Mouse (Mus musculus) macrophage (primary cell): ENCODE data around the gene Mylip. TPM values are rescaled to one million over a fixed set of nuclear protein-coding genes. Genes with fewer than 3 reads are reported as not detected.

Experiments
- H3K27ac ChIP-seq: fragments of 350-480 bp; formaldehyde crosslinking; 2 replicates; pipeline ENCODE4 v1.9.0; 2021
- H3K36me3 ChIP-seq: fragments of 350-480 bp; formaldehyde crosslinking; 2 replicates; pipeline ENCODE4 v1.9.0; 2021; ENCODE audit errors: inconsistent target
- H3K4me3 ChIP-seq: fragments of 350-480 bp; formaldehyde crosslinking; 2 replicates; pipeline ENCODE4 v1.9.0; 2021; ENCODE audit errors: inconsistent target
- H3K79me2 ChIP-seq: fragments of 350-480 bp; formaldehyde crosslinking; 2 replicates; pipeline ENCODE4 v1.9.0; 2021; ENCODE audit errors: inconsistent target
- WGBS: methylation state at CpG from one replicate; pipeline ENCODE4 v1.1.7; 2026; ENCODE audit warnings: inconsistent platforms; ENCODE audit not compliant: missing documents; 5-methylcytosine and 5-hydroxymethylcytosine counted together
- polyA plus RNA-seq: library from polyadenylated mRNA; stranded (reverse); fragments of 250-400 nt; gene quantifications from 3 replicates; pipeline ENCODE4 v1.2.4, GENCODE M21; 2018; ENCODE audit warnings: inconsistent platforms
- total RNA-seq, 78 experiments: library from RNA; depleted of rRNA; stranded (reverse); fragments of 250-400 nt; gene quantifications; 1 replicate in 9 of 78; 2 replicates in 24 of 78; 3 replicates in 43 of 78; 4 replicates in 2 of 78; pipeline ENCODE4 v1.2.4; 2018; ENCODE audit warnings: inconsistent platforms in 56 of 78

Mylip gene
- 100 to 1,000 TPM in 5 of 26 experiments, 10 to 100 TPM in 21; 30.3 to 189 (median 79.1) TPM for total RNA-seq (2018; cell fraction: chromatin; rRNA removed)
- total RNA-seq (2018; cell fraction: cytosol; rRNA removed), result 100 to 1,000 TPM in 1 of 26 experiments, 10 to 100 TPM in 25; 33.3 to 105 (median 63.8) TPM
- total RNA-seq (2018; cell fraction: nucleus; rRNA removed), result 100 to 1,000 TPM in 16 of 26 experiments, 10 to 100 TPM in 10; 40.2 to 160 (median 103) TPM
- polyA plus RNA-seq, result 36.8 to 107 TPM (median 48.9 TPM) in 3 replicates

DNA sequence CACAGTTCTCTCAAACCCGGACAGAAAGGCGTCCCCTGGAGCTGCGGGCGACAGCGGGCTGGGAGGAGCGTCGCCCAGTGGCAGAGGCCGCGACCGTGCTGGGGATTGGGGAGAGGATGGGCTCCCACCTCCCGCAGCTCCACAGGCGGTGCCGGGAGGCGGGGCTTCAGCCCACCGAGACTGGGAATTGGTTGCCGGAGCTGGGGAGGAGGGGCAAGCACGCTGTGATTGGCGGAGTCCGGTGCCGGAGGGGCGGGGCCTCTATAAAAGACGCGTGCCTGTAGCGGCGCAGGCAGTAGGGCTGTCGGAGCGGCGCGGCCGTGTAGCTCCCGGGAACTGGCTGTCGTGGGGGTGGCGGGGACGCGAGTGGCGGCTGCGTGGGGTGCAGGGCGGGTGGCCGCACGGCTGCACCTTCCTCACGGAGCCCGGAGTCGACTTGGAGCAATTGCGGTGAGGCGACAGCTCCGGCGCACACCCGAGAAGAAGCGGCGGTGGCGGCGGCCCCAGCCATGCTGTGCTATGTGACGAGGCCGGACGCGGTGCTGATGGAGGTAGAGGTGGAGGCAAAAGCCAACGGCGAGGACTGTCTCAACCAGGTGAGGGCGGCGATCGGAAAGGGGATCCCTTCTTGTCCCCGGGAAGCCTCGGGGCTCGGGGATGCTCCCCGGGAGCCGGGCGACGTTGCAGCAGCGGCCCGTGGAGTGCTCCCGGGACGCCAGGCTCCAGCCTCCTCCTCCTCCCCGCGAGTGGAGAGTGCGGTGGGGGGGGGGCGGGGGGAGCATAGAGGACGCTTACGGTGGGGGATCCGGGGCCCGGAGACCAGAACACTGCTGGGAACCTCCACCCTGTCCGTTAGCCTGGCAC lies at the start of gene Mylip:
Mylip (plus strand) TSS at position 295 of the 864 bp plus-strand sequence.
- H3K36me3 ChIP-seq, result 0 out of 2 replicates have a peak, but pooled peaks cover 10% of the 10 kb centered on the region
- peaks cover 49% of the 10 kb centered on the region for H3K79me2 ChIP-seq
- peak within 1 kb of the TSS; percentile 85 for H3K4me3 ChIP-seq
- H3K27ac ChIP-seq, result peak within 1 kb of the TSS; percentile 89
- 1% methylated on average over 58 of the region's 81 CpGs for WGBS

DNA sequence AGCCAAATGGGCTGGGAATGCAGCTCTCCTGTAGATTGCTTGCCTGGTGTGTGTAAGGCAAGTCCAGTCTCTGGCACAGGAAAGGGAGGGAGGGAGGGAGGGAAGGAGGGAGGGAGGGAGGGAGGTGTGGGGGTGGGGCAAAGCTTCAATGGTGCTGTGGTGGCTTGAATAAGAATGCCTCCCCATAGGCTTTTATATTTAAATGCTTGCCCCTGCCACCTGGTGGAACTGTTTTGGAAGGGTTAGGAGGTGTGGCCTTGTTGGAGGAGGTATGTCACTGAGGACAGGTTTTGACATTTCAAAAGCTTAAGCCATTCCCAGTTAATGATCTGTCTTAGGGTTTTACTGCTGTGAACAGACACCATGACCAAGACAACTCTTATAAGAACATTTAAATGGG lies 47.6 kb upstream of the Mylip start:
- H3K4me3 ChIP-seq, result no peak overlapping the region
- no peaks in the 10 kb centered on the region for H3K79me2 ChIP-seq

GRCm38 (mm10) chr13:45343541-45343940 lies 46.0 kb upstream of the Mylip start:
- Histone ChIP-seq H3K79me2 (no peaks in the 10 kb centered on the region), H3K27ac (no peak overlapping the region), H3K4me3 (no peak overlapping the region), H3K36me3 (no peaks in the 10 kb centered on the region)
- WGBS, result 90% methylated on average over 6 of the region's 6 CpGs

More for the DNA sequence above, 47.6 kb upstream of the Mylip start:
- Histone ChIP-seq H3K27ac (no peak overlapping the region), H3K36me3 (no peaks in the 10 kb centered on the region)

GRCm38 (mm10) chr13:45343966-45344365 lies 45.6 kb upstream of the Mylip start:
- H3K36me3 ChIP-seq, result no peaks in the 10 kb centered on the region
- 93% methylated on average over 4 of the region's 4 CpGs for whole genome bisulfite sequencing
- H3K4me3 ChIP-seq, result no peak overlapping the region
- no peaks in the 10 kb centered on the region for H3K79me2 ChIP-seq
- no peak overlapping the region for H3K27ac ChIP-seq

DNA sequence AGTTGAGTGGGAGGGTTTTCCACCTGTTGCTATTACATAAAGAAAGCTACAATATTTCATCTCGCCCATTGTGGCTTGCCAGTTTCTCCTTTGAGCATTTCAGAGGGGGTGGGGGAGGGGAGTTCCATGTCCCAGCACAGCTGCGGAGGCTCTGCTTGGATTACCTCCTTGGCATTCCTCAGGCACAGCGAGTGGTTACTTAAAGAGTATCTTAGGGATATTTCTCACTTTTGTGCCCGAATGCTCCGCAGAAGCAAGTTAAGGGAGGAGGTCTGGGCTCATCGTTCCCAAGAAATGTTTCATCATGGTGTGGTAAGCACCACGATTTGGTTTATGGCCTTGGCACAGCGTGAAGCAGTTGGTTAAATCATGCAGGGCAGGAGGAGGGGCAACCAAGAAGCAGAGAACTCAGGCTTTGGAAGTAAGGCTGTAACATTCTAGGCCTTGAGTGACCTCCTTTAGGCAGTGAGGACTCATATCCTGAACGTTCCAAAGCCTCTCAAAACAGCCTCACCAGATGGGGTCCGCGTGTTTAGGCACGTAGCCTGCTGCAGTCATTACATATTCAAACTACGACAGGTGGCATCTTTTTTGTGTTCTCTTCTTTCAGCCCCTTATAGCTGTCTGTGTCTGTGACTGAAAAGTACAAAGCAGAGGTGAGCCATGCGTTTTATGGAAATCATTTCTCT lies 43.9 kb upstream of the Mylip start:
- no peak overlapping the region for H3K4me3 ChIP-seq
- no peaks in the 10 kb centered on the region for H3K36me3 ChIP-seq
- no peaks in the 10 kb centered on the region for H3K79me2 ChIP-seq
- WGBS, result 69% methylated on average over 13 of the region's 14 CpGs
- no peak overlapping the region for H3K27ac ChIP-seq

DNA sequence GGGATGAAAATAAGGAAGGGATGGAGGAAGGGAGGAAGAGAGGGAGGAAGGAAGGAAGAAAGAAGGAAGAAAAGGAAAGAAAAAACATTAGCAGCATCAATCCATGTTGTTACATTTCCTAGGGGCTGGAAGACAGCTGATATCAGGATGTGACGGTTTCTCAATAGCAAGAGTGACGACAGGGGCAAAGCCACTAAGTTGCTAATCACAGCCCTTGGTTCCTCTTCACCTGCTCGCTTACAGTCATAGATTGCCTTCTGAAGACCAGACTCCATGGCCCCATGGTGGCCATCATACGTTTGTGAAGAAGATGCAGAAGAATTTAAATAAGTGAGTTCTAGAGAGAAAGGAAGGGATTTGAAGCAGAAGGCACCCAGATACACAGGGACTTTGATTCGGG lies 38.1 kb upstream of the Mylip start:
- 69% methylated on average over 5 of the region's 5 CpGs for WGBS
- no peaks in the 10 kb centered on the region for H3K79me2 ChIP-seq
- H3K36me3 ChIP-seq, result no peaks in the 10 kb centered on the region
- H3K27ac ChIP-seq, result no peak overlapping the region
- no peak overlapping the region for H3K4me3 ChIP-seq

- Histone ChIP-seq H3K79me2 (no peaks in the 10 kb centered on the region), H3K4me3 (no peak overlapping the region), H3K36me3 (no peaks in the 10 kb centered on the region), H3K27ac (no peak overlapping the region)
- WGBS, result 97% methylated on average over 2 of the region's 2 CpGs
Observed at GRCm38 (mm10) chr13:45354824-45355223, 34.7 kb upstream of the Mylip start.

GRCm38 (mm10) chr13:45358208-45358607 lies 31.3 kb upstream of the Mylip start:
- 56% methylated on average over 5 of the region's 5 CpGs for WGBS
- Histone ChIP-seq H3K79me2 (no peaks in the 10 kb centered on the region), H3K4me3 (no peak overlapping the region), H3K27ac (no peak overlapping the region), H3K36me3 (no peaks in the 10 kb centered on the region)

GRCm38 (mm10) chr13:45358676-45359323 lies 30.7 kb upstream of the Mylip start:
- Histone ChIP-seq H3K4me3 (no peak overlapping the region), H3K79me2 (no peaks in the 10 kb centered on the region), H3K36me3 (no peaks in the 10 kb centered on the region), H3K27ac (no peak overlapping the region)
- WGBS, result 93% methylated on average over 13 of the region's 13 CpGs

GRCm38 (mm10) chr13:45365788-45366187 lies 23.8 kb upstream of the Mylip start:
- Histone ChIP-seq H3K27ac (no peak overlapping the region), H3K79me2 (no peaks in the 10 kb centered on the region), H3K36me3 (no peaks in the 10 kb centered on the region), H3K4me3 (no peak overlapping the region)
- over 99% methylated on average over 10 of the region's 10 CpGs for WGBS

DNA sequence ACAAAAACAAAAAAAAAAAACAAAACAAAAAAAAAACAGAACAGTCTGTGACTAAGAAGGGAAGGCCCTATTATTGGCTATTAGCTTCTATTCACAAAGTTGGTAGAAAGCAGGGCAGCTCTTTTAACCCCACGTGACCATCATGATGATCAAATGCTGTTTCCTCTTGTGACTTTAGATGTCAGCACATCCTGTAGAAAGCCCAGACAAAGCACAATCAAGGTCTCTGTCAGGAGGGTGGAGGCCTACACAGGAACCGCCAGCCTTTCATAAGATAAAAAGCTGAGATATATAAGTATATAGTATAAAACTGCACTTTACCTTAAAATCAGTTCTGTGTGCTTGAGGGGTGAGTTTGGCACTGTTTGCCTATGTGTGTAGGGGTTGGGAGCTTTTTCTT lies 17.9 kb upstream of the Mylip start:
- Histone ChIP-seq H3K36me3 (no peaks in the 10 kb centered on the region), H3K79me2 (no peaks in the 10 kb centered on the region), H3K27ac (peak overlapping the region; percentile 61), H3K4me3 (no peak overlapping the region)
- WGBS, result 44% methylated on average over 2 of the region's 2 CpGs

DNA sequence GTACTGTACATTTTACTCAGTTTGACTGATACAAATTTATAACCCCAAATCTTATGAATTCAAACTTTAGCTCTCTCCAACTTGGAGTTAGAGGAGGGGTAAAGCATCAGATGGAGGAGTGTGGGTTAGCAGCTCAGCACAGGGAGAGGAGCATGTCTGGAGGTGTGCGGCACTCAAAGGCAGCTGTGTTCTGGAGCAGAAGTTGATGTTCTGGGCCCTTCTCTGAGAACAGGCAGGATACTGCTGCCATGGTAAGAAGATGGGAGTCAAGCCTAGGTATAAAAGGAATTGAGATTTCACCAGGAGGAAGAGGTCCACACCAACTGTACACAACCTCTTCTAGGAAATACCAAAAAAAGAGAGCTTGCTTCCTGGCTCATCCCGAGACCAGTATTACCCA lies 17.1 kb upstream of the Mylip start:
- Histone ChIP-seq H3K4me3 (no peak overlapping the region), H3K79me2 (no peaks in the 10 kb centered on the region), H3K36me3 (no peaks in the 10 kb centered on the region), H3K27ac (peak overlapping the region; percentile 61)
- WGBS, result 87% methylated on average over 2 of the region's 2 CpGs

DNA sequence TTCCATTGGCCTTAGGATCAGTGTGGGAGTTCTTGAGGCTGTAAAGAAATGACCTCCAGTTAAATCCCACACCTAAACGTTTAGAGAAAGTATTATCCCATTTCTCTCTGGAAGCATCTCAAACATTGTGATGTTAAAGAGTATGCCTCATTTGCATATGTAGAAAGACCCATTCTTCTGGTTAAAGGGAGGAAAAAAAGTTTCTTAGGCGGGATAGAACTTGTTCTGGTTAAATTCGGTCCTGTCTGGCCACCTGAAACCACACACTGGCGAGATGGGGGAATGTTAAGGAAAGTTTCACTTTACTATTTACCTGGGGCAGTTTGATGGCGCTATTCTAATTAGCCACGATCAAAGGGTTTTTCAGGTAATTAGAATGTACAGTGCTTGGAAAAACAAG lies 14.7 kb upstream of the Mylip start:
- H3K36me3 ChIP-seq, result no peaks in the 10 kb centered on the region
- WGBS, result 72% methylated on average over 6 of the region's 6 CpGs
- H3K27ac ChIP-seq, result no peak overlapping the region
- no peak overlapping the region for H3K4me3 ChIP-seq
- H3K79me2 ChIP-seq, result no peaks in the 10 kb centered on the region

DNA sequence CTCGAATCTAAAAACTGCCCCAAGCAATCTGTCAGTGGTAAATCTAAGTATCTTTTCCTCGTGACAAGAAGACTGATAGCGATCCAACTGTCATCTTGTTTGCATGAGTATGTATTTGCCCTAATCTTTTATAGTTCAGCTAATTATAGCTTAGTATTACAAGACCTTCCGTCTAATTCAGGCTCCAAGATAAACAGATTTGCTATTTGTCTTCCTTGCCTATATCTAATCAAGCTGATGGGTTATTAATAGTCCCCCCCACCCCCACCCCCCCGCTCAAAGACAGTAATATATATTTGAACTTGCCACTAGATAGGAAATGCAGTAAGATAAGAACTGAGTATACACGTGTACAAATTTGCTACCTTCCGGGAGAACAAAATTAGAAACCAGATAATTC lies 7.3 kb upstream of the Mylip start:
- no peak overlapping the region for H3K4me3 ChIP-seq
- 73% methylated on average over 7 of the region's 7 CpGs for WGBS
- H3K36me3 ChIP-seq, result no peaks in the 10 kb centered on the region
- no peaks in the 10 kb centered on the region for H3K79me2 ChIP-seq
- H3K27ac ChIP-seq, result no peak overlapping the region
